Mouse (Mus musculus) liver, postnatal 0 days (tissue): ENCODE results near the gene Itpr1. TPM values are rescaled to one million over a fixed set of nuclear protein-coding genes. Genes with fewer than 3 reads are reported as not detected.

ENCODE experiments used
- ATAC-seq: fragments of 200-750 bp; cut with Nextera tagmentation; 2 replicates; pipeline ENCODE4 v1.8.0; 2017; ENCODE audit warnings: mild to moderate bottlenecking, moderate library complexity
- DNase-seq: peaks from one replicate; pipeline ENCODE4 v3.0.0-alpha.2; 2016
- H3K27ac ChIP-seq: fragments of 300-500 bp; sonication (generic); 2 replicates; pipeline ENCODE4 v1.5.1; 2014; ENCODE audit warnings: antibody characterized with exemption, moderate library complexity, mild to moderate bottlenecking, low read depth
- H3K27me3 ChIP-seq: fragments of 300-500 bp; sonication (generic); 2 replicates; pipeline ENCODE4 v1.6.1; 2014; ENCODE audit warnings: low read length, control low read depth, mixed read lengths; ENCODE audit not compliant: insufficient read depth
- H3K36me3 ChIP-seq: fragments of 300-500 bp; sonication (generic); replicated peaks from 2 replicates; pipeline ENCODE4 v1.6.1; 2014; ENCODE audit warnings: mild to moderate bottlenecking, control low read depth, low read length, moderate library complexity, mixed read lengths; ENCODE audit not compliant: insufficient read depth
- H3K4me1 ChIP-seq: fragments of 300-500 bp; sonication (generic); 2 replicates; pipeline ENCODE4 v1.6.1; 2014; ENCODE audit warnings: antibody characterized with exemption, mild to moderate bottlenecking, control low read depth; ENCODE audit not compliant: insufficient read depth
- H3K4me2 ChIP-seq: fragments of 300-500 bp; sonication (generic); 2 replicates; pipeline ENCODE4 v1.6.1; 2014; ENCODE audit warnings: low read depth, mild to moderate bottlenecking, low read length, moderate library complexity, mixed read lengths
- H3K4me3 ChIP-seq: fragments of 300-500 bp; sonication (generic); 2 replicates; pipeline ENCODE4 v1.5.1; 2014; ENCODE audit warnings: low read depth, low read length
- H3K9ac ChIP-seq: fragments of 300-500 bp; sonication (generic); replicated peaks from 2 replicates; pipeline ENCODE4 v1.6.1; 2014; ENCODE audit warnings: mild to moderate bottlenecking, moderate library complexity
- H3K9me3 ChIP-seq: fragments of 300-500 bp; sonication (generic); 2 replicates; pipeline ENCODE4 v1.6.1; 2016; ENCODE audit warnings: mild to moderate bottlenecking, control low read depth, low read length, mixed read lengths
- CTCF ChIP-seq: sonication (generic); IDR thresholded peaks from 2 replicates; pipeline ENCODE4 v1.5.1; 2016; ENCODE audit warnings: antibody characterized with exemption, low read depth
- EP300 ChIP-seq: IDR thresholded peaks from 2 replicates; pipeline ENCODE4 v1.6.1; 2016; ENCODE audit warnings: antibody characterized with exemption, low read depth, mild to moderate bottlenecking
- WGBS: fragments of 180-500 bp; shearing (Covaris S2); extraction: QIAGEN DNeasy Blood & Tissue Kit; methylation state at CpG from one replicate; pipeline ENCODE4 v1.1.7; 2014; ENCODE audit not compliant: insufficient replicate concordance; 5-methylcytosine and 5-hydroxymethylcytosine counted together
- polyA plus RNA-seq: library from polyadenylated mRNA; unstranded; fragments of >200 nt; fragmentation: Nextera tagmentation; extraction: Ambion mirVana; gene quantifications from 2 replicates; pipeline ENCODE4 v1.2.1, GENCODE M21; 2015

Gene Itpr1
- polyA plus RNA-seq, 1 experiment from 2014 or later: 2.9 TPM

DNA sequence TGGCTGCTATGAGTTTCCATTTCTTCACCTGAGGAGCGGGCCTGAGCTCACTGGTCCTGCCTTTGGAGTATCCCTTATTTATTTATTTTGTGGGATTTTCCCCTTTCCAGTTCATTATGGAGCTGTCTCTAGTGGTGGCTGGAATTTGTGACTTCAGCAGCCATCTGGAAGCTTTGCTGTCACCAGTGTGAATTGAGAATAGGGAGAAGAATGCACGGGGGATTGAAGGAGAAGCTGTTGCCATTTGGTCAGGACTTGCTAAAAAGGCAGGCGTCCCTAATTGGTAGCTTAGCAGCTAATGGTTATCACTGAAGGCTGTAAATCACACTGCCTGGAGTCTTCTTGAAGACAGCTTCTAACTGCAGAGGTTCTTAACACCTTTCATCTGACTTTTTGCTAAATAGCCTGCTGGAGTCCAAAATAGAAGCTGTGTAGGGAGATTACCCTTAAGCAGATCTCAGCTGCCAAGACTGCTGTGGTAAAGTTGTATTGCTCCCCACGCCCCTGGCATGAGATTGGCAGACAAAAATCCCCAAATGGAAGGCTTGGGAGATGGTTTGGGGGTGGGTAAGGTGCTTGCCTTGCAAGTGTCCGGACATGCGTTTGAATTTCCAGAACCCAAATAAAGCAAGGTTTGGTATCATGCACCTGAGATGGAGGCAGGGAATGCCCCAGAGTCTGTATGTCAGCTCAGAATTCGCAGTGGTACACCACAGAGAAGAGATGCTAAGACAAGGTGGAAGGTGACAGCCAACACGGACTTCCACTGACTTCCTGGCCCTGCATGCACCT lies 96.7 kb downstream of the Itpr1 start:
- Histone ChIP-seq H3K9me3 (no peaks in the 10 kb centered on the region), H3K9ac (no peak overlapping the region), H3K4me3 (no peak overlapping the region), H3K36me3 (no peaks in the 10 kb centered on the region), H3K27ac (no peak overlapping the region), H3K4me2 (no peak overlapping the region), H3K27me3 (no peaks in the 10 kb centered on the region), H3K4me1 (peaks cover 14% of the 10 kb centered on the region)
- DNase-seq: no peak
- ATAC-seq: no peak
- TF ChIP-seq EP300 (no peak), CTCF (no peak)
- WGBS: 74% methylated on average over 8 of the region's 8 CpGs

DNA sequence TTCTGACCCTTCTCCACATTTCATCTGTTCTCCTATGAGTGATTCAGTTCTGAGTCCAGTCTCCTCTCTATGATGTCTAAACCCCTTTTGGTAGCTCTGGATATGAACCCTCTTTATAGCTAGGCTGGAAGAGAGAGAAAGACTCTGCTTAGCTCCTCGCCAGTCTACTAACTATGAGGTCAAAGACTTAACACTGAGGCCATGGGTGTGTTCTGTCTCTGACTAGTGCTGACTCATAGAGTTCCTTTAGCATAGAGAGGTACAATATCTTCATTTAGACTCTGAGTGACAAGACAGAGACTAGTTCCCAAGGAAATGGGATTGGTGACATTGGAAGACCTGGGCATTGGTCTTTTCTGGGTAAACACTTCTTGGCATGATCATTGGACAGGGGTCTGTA lies 100.2 kb downstream of the Itpr1 start:
- Histone ChIP-seq H3K27ac (no peak overlapping the region), H3K27me3 (no peaks in the 10 kb centered on the region), H3K9me3 (no peaks in the 10 kb centered on the region), H3K36me3 (no peaks in the 10 kb centered on the region), H3K4me2 (no peak overlapping the region), H3K4me1 (no peaks in the 10 kb centered on the region), H3K4me3 (no peak overlapping the region), H3K9ac (no peak overlapping the region)
- TF ChIP-seq EP300 (no peak), CTCF (no peak)
- 58% methylated on average over 1 of the region's 1 CpGs for WGBS
- ATAC-seq (no peak), DNase-seq (no peak)

DNA sequence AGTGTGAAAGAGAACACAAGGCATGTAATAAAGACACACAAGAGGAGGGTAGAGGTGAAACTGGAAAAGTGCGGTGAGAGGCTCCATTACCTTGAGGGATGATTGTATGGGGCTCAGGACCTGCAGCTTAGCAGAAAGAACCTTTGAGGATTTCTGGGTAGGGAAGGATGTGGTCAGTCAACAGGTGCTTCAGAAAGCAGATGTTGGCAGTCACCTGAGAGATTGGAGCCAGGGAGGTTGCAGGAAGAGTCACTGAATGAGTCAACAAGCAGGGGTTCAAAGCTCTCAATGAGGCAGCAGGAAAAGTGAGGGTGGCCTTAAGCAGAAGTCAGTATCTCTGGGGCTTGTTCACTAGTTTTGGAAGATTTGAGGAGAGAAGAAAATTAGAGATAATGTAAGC lies 101.1 kb downstream of the Itpr1 start:
- H3K4me2 ChIP-seq: no peak overlapping the region
- no peaks in the 10 kb centered on the region for H3K9me3 ChIP-seq
- no peak for ATAC-seq
- TF ChIP-seq EP300 (no peak), CTCF (no peak)
- no peak overlapping the region for H3K4me3 ChIP-seq
- no peaks in the 10 kb centered on the region for H3K27me3 ChIP-seq
- DNase-seq: no peak
- H3K36me3 ChIP-seq: no peaks in the 10 kb centered on the region
- H3K9ac ChIP-seq: no peak overlapping the region
- no peaks in the 10 kb centered on the region for H3K4me1 ChIP-seq
- 92% methylated on average over 1 of the region's 1 CpGs for WGBS
- H3K27ac ChIP-seq: no peak overlapping the region

DNA sequence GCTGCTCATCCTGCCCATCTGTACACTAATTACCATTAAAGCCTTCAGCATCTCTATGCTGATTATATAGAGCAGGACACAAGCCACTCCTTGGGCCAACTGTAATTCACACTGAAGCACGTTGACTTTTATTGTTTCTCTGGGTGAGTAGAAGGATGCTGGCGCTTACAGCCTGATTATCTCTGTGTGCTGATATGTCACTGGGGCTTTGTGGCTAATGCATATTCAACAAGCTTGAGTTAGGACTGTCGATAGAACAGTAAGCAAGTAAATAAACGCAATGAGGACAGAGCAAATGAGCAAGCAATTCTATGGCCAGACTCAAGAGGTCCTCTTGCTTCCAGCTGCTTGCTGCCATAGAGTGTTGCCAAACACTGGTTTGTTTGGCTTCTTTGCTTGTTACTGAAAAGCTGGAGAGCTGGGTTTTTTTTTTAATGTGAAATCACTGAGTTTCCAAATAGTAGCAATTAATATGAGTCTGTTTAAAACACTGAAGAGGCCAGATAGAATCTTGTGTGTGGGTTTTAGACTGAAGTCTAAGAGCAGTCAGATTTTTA lies 103.5 kb downstream of the Itpr1 start:
- TF ChIP-seq EP300: no peak
- TF ChIP-seq CTCF: no peak
- Histone ChIP-seq H3K4me1 (no peaks in the 10 kb centered on the region), H3K4me2 (no peak overlapping the region), H3K27me3 (no peaks in the 10 kb centered on the region), H3K9ac (no peak overlapping the region), H3K9me3 (no peaks in the 10 kb centered on the region), H3K4me3 (no peak overlapping the region), H3K36me3 (no peaks in the 10 kb centered on the region), H3K27ac (no peak overlapping the region)
- WGBS: 71% methylated on average over 4 of the region's 4 CpGs
- no peak for DNase-seq
- no peak for ATAC-seq

DNA sequence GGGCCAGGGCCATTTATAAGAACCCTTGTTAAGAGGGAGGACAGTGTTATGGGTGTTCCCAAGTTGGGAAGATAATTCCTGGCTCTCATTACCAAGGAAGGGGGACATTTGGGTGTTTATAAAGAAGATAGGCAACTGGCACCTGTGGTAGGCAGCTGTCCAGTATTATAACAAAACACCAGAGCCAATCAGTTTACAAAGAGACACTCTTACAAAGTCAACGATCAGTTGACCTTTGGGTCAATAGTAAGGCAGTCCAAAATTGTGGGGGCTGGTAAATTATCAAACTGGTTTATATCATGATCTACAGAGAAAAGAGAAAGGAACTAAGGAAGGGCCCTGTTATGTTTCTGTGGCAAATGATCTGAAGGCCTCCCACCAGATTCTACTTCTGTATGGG lies 104.1 kb downstream of the Itpr1 start:
- Histone ChIP-seq H3K4me3 (no peak overlapping the region), H3K27me3 (no peaks in the 10 kb centered on the region), H3K9me3 (no peaks in the 10 kb centered on the region), H3K4me2 (no peak overlapping the region), H3K27ac (no peak overlapping the region), H3K36me3 (no peaks in the 10 kb centered on the region), H3K4me1 (no peaks in the 10 kb centered on the region), H3K9ac (no peak overlapping the region)
- ATAC-seq (no peak), DNase-seq (no peak)
- TF ChIP-seq EP300 (no peak), CTCF (no peak)
- WGBS: 58% methylated on average over 1 of the region's 1 CpGs

DNA sequence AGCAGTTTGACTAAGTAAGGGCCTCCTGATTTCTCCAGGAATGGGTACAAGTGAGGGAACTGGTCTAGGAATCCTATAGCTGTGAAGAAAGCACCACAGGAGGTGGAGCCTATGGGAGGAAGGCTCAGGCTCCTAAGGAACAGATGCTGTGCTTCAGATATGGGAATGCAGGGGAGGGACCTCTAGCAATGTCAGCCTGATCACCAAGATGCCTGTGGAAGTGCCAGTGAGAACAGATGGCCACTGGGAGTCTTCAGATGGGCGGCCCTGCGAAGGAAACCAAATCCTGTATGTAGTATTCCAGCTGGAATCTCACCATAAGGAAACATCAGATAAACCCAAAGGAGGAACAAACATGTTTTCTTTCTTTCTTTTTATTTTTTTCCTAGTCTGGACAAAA lies 108.8 kb downstream of the Itpr1 start:
- no peak for ATAC-seq
- Histone ChIP-seq H3K27ac (no peak overlapping the region), H3K27me3 (no peaks in the 10 kb centered on the region), H3K4me3 (no peak overlapping the region), H3K4me1 (peaks cover 8% of the 10 kb centered on the region), H3K9me3 (no peaks in the 10 kb centered on the region), H3K9ac (no peak overlapping the region), H3K4me2 (no peak overlapping the region), H3K36me3 (no peaks in the 10 kb centered on the region)
- WGBS: 76% methylated on average over 2 of the region's 2 CpGs
- TF ChIP-seq EP300 (no peak), CTCF (no peak)
- DNase-seq: no peak
